Mouse (Mus musculus) CD4-positive, CD25-positive, alpha-beta regulatory T cell, adult 2 months (primary cell): ENCODE results near the gene Omp.
"Not testable (repeated sequence)": the region's sequence is repeated elsewhere in the genome, so short reads cannot be mapped to it uniquely, and the experiment has no call there.

Experiments
- DNase-seq: peaks from one replicate; pipeline ENCODE4 v3.0.0-alpha.2; 2012; ENCODE audit warnings: low read depth, low spot score

Gene Omp

DNA sequence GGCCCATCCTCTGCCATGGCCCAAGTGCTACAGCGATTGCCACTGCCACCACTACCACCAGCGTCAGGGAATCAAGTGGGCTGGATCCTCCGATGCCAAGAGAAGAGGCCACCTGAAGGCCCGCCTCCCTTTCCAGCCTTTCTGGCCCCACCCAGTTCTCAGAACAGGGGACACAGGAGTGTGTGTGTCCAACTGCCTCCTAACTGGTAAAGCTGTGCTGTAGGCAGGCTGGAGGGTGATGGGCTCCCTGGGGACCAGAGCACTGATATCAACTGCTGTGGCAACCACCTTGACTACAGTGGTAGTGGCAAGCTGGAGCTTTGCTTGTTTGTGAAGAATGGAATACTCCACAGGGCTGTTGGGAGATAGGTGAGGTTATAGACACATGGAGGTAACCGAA is at the start of gene Omp:
Omp (minus strand) TSS at position 101 of the 400 bp plus-strand sequence.
- no peak for DNase-seq

DNA sequence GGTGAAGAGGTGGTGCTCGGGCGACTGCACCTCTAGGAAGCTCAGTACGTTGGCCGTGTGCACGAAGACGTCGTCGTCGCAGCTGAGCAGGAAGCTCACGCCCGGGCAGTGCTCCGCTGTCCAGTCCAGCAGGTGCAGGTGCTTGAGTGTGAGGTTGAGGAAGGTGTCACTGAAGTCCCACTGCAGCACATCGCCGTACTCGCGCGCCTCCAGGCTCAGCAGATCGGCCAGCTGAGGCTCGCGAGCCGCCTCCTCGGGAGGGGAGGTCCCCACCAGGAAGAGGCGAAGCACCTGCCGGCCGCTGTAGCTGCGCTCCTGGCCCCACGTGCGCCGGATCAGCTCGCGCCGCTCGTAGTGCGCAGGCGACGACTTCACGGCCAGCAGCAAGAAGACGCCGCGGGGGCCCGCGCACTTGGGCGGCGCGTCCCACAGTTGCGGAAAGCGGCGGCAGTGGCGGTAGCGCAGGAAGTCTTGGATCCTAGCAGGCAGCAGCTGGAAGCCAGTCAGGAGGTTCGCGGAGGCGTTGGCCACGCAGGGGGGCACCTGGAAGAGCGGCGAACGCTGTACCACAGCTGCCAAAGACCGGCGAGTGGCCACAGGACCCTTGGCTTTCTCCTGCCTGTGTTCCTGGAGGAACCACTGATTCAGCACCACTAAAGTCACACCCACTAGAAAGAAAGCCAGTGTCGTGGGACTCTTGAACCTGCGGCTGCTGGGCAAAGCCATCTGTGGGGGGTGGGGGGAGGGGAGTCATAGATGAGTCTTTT is 48.9 kb upstream of the Omp start:
- DNase-seq: peak; percentile 64

DNA sequence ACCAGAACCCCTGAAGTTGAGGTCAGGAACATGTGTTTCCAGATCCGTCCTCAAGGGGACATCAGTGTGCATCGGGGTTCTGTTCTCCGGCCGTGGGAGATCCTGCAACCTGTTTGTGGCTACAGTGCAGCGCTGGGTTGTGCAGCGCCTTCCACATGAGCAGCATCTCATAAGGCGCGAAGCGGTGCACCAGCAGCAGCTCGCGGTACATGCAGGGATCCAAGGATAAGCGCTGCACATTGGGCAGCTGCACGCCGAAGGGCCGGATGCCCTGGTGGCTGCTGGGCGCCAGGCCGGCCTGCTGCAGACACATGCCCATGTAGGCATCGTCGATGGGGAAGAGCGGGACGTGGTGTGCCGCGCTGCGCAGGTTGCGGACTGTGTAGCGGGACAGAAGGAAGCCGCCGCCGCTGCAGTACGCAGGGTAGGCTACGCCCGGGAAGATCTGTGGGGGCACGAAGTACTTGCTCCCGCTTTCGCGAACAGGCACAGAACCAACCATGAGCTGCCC is 48.3 kb upstream of the Omp start:
- DNase-seq: peak; percentile 63

- DNase-seq: no peak
Observed at GRCm38 (mm10) chr7:98191571-98192250, 46.4 kb upstream of the Omp start.

DNA sequence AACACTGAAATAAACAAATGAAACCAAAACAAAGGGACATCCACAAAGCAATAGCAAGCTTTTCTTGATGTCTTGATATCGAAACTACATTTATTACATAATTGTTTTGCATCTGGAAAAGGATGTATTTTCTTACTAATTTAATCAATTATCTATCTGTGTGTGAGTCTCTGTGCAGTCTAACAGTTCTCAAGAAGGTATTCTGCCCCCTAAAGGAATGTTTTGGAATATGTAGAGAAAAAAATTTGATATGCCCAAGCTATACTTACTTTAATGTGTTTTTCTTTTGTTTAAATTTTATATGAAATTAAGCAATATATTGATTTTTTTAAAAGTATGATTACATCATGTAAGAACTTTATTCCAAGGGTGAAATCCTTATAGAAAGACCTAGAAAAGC is 45.3 kb upstream of the Omp start:
- no peak for DNase-seq

DNA sequence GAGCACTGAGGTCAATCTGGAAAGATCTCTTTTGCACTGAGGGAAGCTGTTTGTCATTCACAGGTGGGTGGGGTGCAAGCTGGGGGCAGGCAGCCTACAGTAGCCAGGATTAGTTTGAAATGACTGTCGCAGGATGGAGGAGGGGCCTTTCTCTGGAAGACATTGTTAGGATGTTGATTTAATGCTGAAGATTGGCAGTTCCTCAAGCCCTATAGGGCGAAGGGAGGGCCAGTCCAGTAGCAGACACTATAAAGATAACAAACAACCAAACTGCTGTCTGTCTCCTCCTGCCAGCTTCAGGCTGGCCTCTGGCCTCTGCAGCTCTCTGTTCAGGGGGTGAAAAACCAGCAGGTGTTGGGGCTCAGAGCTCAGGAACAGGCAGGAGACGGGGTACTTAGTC is 44.4 kb upstream of the Omp start:
- no peak for DNase-seq

- DNase-seq: no peak
Observed at GRCm38 (mm10) chr7:98188680-98189079, 43.4 kb upstream of the Omp start.

DNA sequence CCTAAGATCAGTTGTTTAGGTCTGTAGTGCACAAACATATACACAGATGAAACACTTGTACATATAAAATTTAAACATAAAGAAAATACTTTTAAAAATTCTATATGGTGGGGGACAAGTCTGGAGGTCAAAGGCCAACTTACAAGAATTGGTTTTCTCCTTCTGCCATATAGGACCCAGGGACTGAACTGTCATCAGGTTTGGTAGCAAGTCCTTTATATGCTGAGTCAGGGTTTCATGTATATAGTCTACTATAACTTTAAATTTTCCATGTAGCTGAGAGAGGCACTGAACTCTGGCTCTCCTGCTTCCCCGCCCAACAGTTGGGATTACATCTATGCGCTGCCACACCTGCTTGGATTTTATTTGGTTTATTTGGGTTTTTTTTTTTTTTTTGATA is 42.9 kb upstream of the Omp start:
- DNase-seq: no peak

DNA sequence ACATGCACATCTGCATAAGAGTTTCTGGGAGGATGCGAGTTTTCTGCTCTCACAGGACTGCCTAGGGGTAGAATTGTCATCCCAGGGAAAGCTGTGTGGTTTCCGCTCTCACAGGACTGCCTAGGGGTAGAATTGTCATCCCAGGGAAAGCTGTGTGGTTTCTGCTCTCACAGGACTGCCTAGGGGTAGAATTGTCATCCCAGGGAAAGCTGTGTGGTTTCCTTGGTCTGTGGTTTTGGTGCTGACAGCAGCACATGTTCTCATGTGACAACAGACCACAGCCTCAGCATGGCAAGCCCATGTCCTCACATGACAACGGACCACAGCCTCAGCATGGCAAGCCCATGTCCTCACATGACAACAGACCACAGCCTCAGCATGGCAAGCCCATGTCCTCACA is 42.0 kb upstream of the Omp start:
- not testable (repeated sequence) for DNase-seq

DNA sequence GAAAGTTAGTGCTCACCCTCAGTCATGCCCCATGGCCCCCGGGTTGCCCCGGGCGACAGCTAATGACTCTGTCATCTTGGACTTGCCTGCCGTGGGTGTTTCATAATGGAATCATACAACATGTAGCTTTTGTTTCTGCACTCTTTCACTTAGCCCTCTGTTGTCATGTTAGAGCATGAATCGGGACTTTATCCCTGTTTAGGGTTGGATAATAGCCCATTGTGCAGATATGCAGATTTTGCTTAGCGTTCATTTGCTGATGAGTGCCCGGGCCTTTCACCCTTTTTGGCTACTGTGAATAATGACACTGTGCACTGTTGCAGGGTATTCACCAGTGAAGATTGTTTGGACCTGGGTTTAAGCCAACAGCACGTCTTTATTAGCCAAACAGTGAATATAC is 41.3 kb upstream of the Omp start:
- no peak for DNase-seq

DNA sequence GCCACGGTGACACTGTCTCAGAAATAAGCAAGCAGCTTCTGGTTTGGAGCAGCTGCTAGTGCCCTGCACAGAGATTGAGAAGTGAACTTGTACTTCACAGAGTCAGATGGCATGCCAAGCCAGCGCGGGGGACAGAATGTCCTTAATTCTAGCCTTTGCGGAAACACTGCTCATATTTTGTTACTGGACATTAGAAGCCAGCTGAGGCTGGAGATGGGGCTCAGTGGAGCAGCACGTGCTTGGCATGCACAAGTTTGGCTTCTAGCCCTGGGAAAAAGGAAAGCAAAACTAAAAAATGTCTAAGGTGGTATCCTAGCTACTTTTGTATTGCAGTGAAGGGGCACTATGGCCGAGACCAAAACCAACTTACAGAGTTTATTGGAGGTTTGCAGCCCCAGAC is 40.0 kb upstream of the Omp start:
- DNase-seq: no peak

GRCm38 (mm10) chr7:98178560-98179231 is 33.4 kb upstream of the Omp start:
- DNase-seq: no peak

DNA sequence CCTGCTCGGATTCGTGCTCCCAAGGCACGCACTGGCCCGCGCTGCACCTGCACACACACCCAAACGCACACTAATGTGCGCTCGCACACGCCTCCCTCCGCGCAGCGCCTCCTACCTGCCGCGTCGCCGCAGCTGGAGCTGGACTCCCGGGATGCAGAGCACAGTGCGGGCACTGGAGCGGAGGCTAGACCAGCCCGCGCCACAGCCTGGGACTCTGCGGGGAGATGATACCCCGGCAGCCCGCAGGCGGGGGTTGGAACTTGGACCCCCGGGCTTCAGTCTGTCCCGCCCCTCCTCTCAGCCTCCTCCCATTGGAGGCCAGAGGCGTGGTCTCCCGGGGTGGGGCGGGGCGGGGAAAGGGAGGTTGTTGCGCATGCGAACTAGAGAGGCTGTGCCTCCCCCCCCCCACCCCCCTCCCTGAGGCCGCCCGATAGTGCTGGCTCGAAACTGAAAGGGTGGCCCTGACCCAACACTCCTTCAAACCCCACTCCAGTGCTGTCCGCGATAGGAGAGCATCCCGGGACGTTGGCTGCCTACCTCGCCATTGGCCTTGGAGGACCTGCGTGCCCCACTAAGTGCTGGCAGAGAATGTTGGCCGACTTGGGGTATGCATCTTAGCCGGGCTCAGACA is 32.7 kb upstream of the Omp start, which contains the start of gene Capn5:
Capn5 (minus strand) TSS at position 346 of the 631 bp plus-strand sequence.
- DNase-seq: peak; percentile 91

- DNase-seq: no peak
Observed at GRCm38 (mm10) chr7:98177566-98177928, 32.2 kb upstream of the Omp start.

- DNase-seq: no peak
Observed at GRCm38 (mm10) chr7:98177071-98177485, 31.8 kb upstream of the Omp start.

DNA sequence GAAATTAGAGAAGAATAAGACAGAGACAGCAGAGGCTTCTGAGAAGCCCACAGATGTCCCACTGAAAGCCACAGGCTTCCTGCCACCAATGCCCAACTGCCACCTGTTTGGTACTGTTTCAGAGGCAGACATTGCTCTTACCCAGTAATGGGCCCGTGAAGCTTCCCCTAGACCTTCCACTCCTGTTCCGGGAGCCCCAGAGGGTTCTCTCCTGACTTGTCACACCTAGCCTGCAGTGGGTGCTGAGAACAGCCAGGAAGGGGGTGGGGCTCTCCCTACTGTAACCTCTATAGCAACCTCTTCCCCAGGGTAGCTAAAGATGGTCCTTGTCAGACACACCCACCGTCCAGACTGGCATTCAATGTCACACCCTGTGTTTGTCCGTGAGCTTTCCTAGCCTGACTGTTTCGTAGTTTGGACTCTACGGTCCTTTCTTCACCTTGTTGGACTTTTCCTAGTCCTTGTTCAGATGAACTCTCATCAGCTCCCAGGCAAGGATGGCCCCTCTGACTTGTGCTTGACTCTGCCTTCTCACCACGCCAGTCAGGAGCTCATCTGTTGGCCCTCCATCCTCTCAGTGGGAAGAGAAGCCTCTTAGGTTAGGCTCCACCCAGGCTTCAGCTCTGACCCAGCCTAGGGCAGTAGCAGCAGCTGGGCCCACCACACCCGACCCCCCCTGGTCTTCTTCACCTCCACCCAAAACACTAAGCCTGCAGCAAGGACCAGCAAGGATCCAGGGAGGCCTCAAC is 31.2 kb upstream of the Omp start:
- no peak for DNase-seq

GRCm38 (mm10) chr7:98174883-98175755 is 29.8 kb upstream of the Omp start:
- DNase-seq: no peak

- DNase-seq: no peak
Observed at GRCm38 (mm10) chr7:98173408-98173807, 28.1 kb upstream of the Omp start.

- DNase-seq: no peak
Observed at GRCm38 (mm10) chr7:98172661-98173060, 27.4 kb upstream of the Omp start.
